Mouse (Mus musculus) megakaryocyte-erythroid progenitor cell, adult 5 weeks (primary cell): Measurements from ENCODE around the gene Htr6. TPM values are rescaled to one million over a fixed set of nuclear protein-coding genes. Genes with fewer than 3 reads are reported as not detected.

Experiments used
- polyA plus RNA-seq: library from polyadenylated mRNA; stranded (reverse); fragments of >175 nt; gene quantifications from 2 replicates; pipeline ENCODE4 v1.2.3, GENCODE M21; 2012

Gene Htr6
- not detected in 2 replicates for polyA plus RNA-seq

DNA sequence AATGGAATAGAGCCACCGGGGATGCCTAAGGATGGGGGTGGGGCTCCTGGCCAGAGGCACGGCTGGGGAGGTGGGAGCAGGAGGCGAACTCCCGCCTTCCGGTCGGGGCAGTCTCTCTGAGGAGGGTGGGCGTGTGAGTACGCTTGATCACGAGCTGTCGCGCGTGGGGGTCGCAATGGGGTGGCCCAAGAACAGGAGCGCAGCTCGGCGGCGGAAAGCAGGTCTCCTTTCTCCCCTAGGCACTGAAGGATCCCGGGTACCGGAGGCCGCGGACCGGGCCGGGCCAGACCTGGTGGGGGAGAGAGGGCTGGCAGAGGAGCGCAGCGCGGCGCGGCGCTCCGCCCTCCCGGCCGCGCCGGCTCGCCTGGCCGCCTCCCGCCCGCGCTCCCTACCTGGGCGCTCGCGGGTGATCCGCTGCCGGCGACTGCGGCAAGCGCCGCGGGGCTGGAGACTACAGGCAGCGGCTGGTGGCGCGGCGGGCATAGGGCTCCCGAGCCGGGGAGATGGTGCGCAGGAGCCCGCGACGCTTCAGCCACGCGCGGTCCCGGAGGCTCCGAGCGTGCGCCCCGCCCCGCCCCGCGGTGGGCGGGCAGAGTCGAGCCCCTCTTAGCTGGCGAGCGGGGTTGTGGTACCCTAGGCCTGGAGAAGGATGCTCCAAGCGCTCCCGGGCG lies at the start of gene Htr6:
Gene Htr6 (minus strand): TSS at position 530 of the 671 bp plus-strand sequence.

GRCm38 (mm10) chr4:139092356-139093195 lies 17.2 kb upstream of the Htr6 start, which contains the start of gene Nbl1:
Nbl1 (minus strand) TSS chr4:139092993.

Other genes with a start within 250 kb of the Htr6 start
- gene Pla2g5, start 212.1 kb downstream of the Htr6 start, polyA plus RNA-seq = not detected in 2 replicates
- gene Gm13030, start 201.6 kb downstream of the Htr6 start, polyA plus RNA-seq = not detected in 2 replicates
- gene Pla2g2e, start 197.6 kb downstream of the Htr6 start, polyA plus RNA-seq = not detected in 2 replicates
- gene Otud3, start 161.6 kb downstream of the Htr6 start, polyA plus RNA-seq = 9.5 and 13.3 TPM in 2 replicates
- not detected in 2 replicates for gene Rnf186, start 108.5 kb downstream of the Htr6 start, polyA plus RNA-seq
- 13.6 and 16.8 TPM in 2 replicates for gene Tmco4, start 102.7 kb downstream of the Htr6 start, polyA plus RNA-seq
- 0.37 and 0.63 TPM in 2 replicates for gene Nbl1, start 17.4 kb upstream of the Htr6 start, polyA plus RNA-seq
- 17.2 and 19.9 TPM in 2 replicates for gene Minos1, start 55.5 kb upstream of the Htr6 start, polyA plus RNA-seq
- gene Capzb, start 117.3 kb upstream of the Htr6 start, polyA plus RNA-seq = 193 and 208 TPM in 2 replicates
- 3.1 and 4.3 TPM in 2 replicates for gene Pqlc2, start 235.1 kb upstream of the Htr6 start, polyA plus RNA-seq
- gene Akr7a5, start 235.2 kb upstream of the Htr6 start, polyA plus RNA-seq = 52.2 and 56.8 TPM in 2 replicates